ENCODE assay signal across 19 mouse cellular contexts in genomic region chr17:17855064-17855838, GRCm38 (mm10). TPM values are rescaled to one million over a fixed set of nuclear protein-coding genes. Genes with fewer than 3 reads are reported as not detected.
DNase-seq lines count a peak whose midpoint lies in the region; ATAC-seq and TF ChIP-seq lines count a peak whose summit lies in the region.
"Had no signal": no experiment of that assay in that cellular context is flagged by ENCODE, and none has a peak within 500 bp of the region (broad histone marks: within the 10 kb centered on the region; RNA-seq: fewer than 3 reads in every experiment).

Gene Has1 (minus strand): TSS chr17:17855205.

- TF ChIP-seq POLR2A in limb, embryonic 14.5 days (IDR thresholded peaks at IDR 0.05; ENCODE audit: borderline replicate concordance, extremely low read depth, insufficient read depth, insufficient read length): no peak

- 0 out of 2 replicates have a peak, but pooled peaks have one; percentile 45 for ATAC-seq in kidney, embryonic 14.5 days (ENCODE audit: low FRiP score, low TSS enrichment)
- ATAC-seq in embryonic facial prominence, embryonic 12.5 days (ENCODE audit: insufficient number of reproducible peaks, insufficient read depth, low FRiP score, low TSS enrichment): peak; percentile 68; the same call in 1 of the 2 replicates
- ATAC-seq in limb, embryonic 14.5 days (ENCODE audit: low FRiP score, low read depth): peak; percentile 38; the same call in 1 of the 2 replicates
- ATAC-seq in frontal cortex, adult (ENCODE audit: low TSS enrichment): no peak
- ATAC-seq: intestine, postnatal 0 days had no signal

- H3K4me1 ChIP-seq in kidney, embryonic 14.5 days (ENCODE audit: control insufficient read depth, insufficient read depth, low read length): no peaks in the 10 kb centered on the region
- H3K4me1 ChIP-seq in embryonic facial prominence, embryonic 12.5 days: peaks cover 13% of the 10 kb centered on the region
- H3K4me1 ChIP-seq in limb, embryonic 14.5 days (ENCODE audit: control insufficient read depth, insufficient read depth, low read length): peaks cover 10% of the 10 kb centered on the region; the same call in 1 of the 2 replicates
- H3K4me1 ChIP-seq: neural tube, embryonic 15.5 days had no signal

- H3K9me3 ChIP-seq in kidney, embryonic 14.5 days (ENCODE audit: control insufficient read depth, low read length): no peaks in the 10 kb centered on the region
- no peaks in the 10 kb centered on the region for H3K9me3 ChIP-seq in embryonic facial prominence, embryonic 12.5 days
- no peaks in the 10 kb centered on the region for H3K9me3 ChIP-seq in limb, embryonic 14.5 days (ENCODE audit: control insufficient read depth, low read length)
- H3K9me3 ChIP-seq: heart, embryonic 12.5 days; liver, embryonic 15.5 days; neural tube, embryonic 15.5 days had no signal

- no peaks in the 10 kb centered on the region for H3K36me3 ChIP-seq in kidney, embryonic 14.5 days (ENCODE audit: control insufficient read depth, insufficient read depth, low read length)
- 0 out of 2 replicates have a peak, but pooled peaks cover 6% of the 10 kb centered on the region for H3K36me3 ChIP-seq in embryonic facial prominence, embryonic 12.5 days
- H3K36me3 ChIP-seq in limb, embryonic 14.5 days (ENCODE audit: control insufficient read depth, insufficient read depth, low read length): peaks cover 16% of the 10 kb centered on the region
- H3K36me3 ChIP-seq: liver, embryonic 15.5 days; neural tube, embryonic 15.5 days had no signal

- peaks cover 2% of the 10 kb centered on the region for H3K27me3 ChIP-seq in kidney, embryonic 14.5 days (ENCODE audit: control insufficient read depth, insufficient read depth, low read length)
- H3K27me3 ChIP-seq in embryonic facial prominence, embryonic 12.5 days: peaks cover 3% of the 10 kb centered on the region
- no peaks in the 10 kb centered on the region for H3K27me3 ChIP-seq in limb, embryonic 14.5 days (ENCODE audit: control insufficient read depth, insufficient read depth, low read length)
- H3K27me3 ChIP-seq: neural tube, embryonic 15.5 days had no signal

- 35% methylated on average over 8 of the region's 8 CpGs for WGBS in kidney, embryonic 14.5 days
- WGBS in embryonic facial prominence, embryonic 12.5 days: 22% methylated on average over 8 of the region's 8 CpGs
- 14% methylated on average over 8 of the region's 8 CpGs for WGBS in limb, embryonic 14.5 days

- no peak within 1 kb of the TSS for H3K4me2 ChIP-seq in kidney, embryonic 14.5 days (replicated peaks; ENCODE audit: low read depth, low read length)
- peak within 1 kb of the TSS; percentile 9; the same call in 1 of the 2 replicates for H3K4me2 ChIP-seq in embryonic facial prominence, embryonic 12.5 days (replicated peaks)
- H3K4me2 ChIP-seq in limb, embryonic 14.5 days (replicated peaks; ENCODE audit: low read depth, low read length, severe bottlenecking): no peak within 1 kb of the TSS
- H3K4me2 ChIP-seq: heart, embryonic 12.5 days; liver, embryonic 15.5 days; neural tube, embryonic 15.5 days had no signal

- peak; percentile 20 for DNase-seq in embryo, embryonic 11 days
- DNase-seq in embryo, embryonic 9.5 days (ENCODE audit: extremely low spot score): no peak
- DNase-seq in kidney, adult 9 months: no peak
- no peak for DNase-seq in limb, embryonic 14.5 days (ENCODE audit: low spot score)
- DNase-seq in cerebellum, adult 9-10 months: no peak
- DNase-seq: adrenal gland, postnatal 14 days; cerebellum, postnatal 14 days; heart, postnatal 4 days; kidney, postnatal 36 days; lung, postnatal 4 days; right cerebral cortex, postnatal 4 days; thymus, adult 2 months had no signal

- H3K4me3 ChIP-seq in kidney, embryonic 14.5 days (ENCODE audit: low read length): no peak within 1 kb of the TSS
- H3K4me3 ChIP-seq in embryonic facial prominence, embryonic 12.5 days: no peak within 1 kb of the TSS
- no peak within 1 kb of the TSS for H3K4me3 ChIP-seq in limb, embryonic 14.5 days (replicated peaks; ENCODE audit: low read length)
- H3K4me3 ChIP-seq: heart, embryonic 12.5 days; liver, embryonic 15.5 days; neural tube, embryonic 15.5 days had no signal

- H3K27ac ChIP-seq in kidney, embryonic 14.5 days (ENCODE audit: low read depth, low read length): no peak within 1 kb of the TSS
- H3K27ac ChIP-seq in embryonic facial prominence, embryonic 12.5 days: 0 out of 2 replicates have a peak within 1 kb of the TSS, but pooled peaks have one; percentile 17
- no peak within 1 kb of the TSS for H3K27ac ChIP-seq in limb, embryonic 14.5 days (replicated peaks; ENCODE audit: low read depth, low read length)
- H3K27ac ChIP-seq: liver, embryonic 15.5 days; neural tube, embryonic 15.5 days had no signal

- H3K9ac ChIP-seq in kidney, embryonic 14.5 days (ENCODE audit: low read depth, low read length): no peak within 1 kb of the TSS
- no peak within 1 kb of the TSS for H3K9ac ChIP-seq in embryonic facial prominence, embryonic 12.5 days
- no peak within 1 kb of the TSS for H3K9ac ChIP-seq in limb, embryonic 14.5 days (ENCODE audit: low read depth, low read length, severe bottlenecking)
- H3K9ac ChIP-seq: heart, embryonic 12.5 days; liver, embryonic 15.5 days; neural tube, embryonic 15.5 days had no signal

RNA-seq across cellular contexts. Expression of gene Has1, which starts in this region (rescaled TPM):
- 1.1 and 1.6 TPM in 2 replicates for polyA plus RNA-seq in kidney, embryonic 14.5 days (2014; fragmentation: Nextera tagmentation; extraction: Ambion mirVana)
- polyA plus RNA-seq in embryonic facial prominence, embryonic 12.5 days (2016; fragmentation: Nextera tagmentation; extraction: Ambion mirVana): 1.6 and 1.7 TPM in 2 replicates
- polyA plus RNA-seq in limb, embryonic 14.5 days (2012; rRNA removed): 0.19 and 0.25 TPM in 2 replicates
- polyA plus RNA-seq in limb, embryonic 14.5 days (2014; fragmentation: Nextera tagmentation; extraction: Ambion mirVana): 1.6 and 2.2 TPM in 2 replicates
